Mouse (Mus musculus) midbrain, embryonic 10.5 days (tissue): ENCODE data around the gene Rab24. TPM values are rescaled to one million over a fixed set of nuclear protein-coding genes. Genes with fewer than 3 reads are reported as not detected.

ENCODE experiments used
- DNase-seq: peaks from one replicate; pipeline ENCODE4 v3.0.0-alpha.2; 2017; ENCODE audit warnings: low spot score
- H3K27ac ChIP-seq: fragments of 300-500 bp; sonication (generic); replicated peaks from 2 replicates; pipeline ENCODE4 v1.5.1; 2016; ENCODE audit warnings: mild to moderate bottlenecking
- H3K27me3 ChIP-seq: fragments of 300-500 bp; sonication (generic); 2 replicates; pipeline ENCODE4 v1.6.1; 2016; ENCODE audit warnings: low read depth, mild to moderate bottlenecking; ENCODE audit not compliant: poor library complexity, severe bottlenecking
- H3K36me3 ChIP-seq: fragments of 300-500 bp; sonication (generic); 2 replicates; pipeline ENCODE4 v1.6.1; 2016; ENCODE audit warnings: mild to moderate bottlenecking, moderate library complexity
- H3K4me1 ChIP-seq: fragments of 300-500 bp; sonication (generic); 2 replicates; pipeline ENCODE4 v1.6.1; 2016
- H3K4me3 ChIP-seq: fragments of 300-500 bp; sonication (generic); 2 replicates; pipeline ENCODE4 v1.5.1; 2016; ENCODE audit warnings: mild to moderate bottlenecking, moderate library complexity
- H3K9me3 ChIP-seq: fragments of 300-500 bp; sonication (generic); replicated peaks from 2 replicates; pipeline ENCODE4 v1.6.1; 2016; ENCODE audit warnings: mild to moderate bottlenecking
- WGBS: fragments of 180-500 bp; shearing (Covaris S2); methylation state at CpG from one replicate; pipeline ENCODE4 v1.1.7; 2016; 5-methylcytosine and 5-hydroxymethylcytosine counted together
- polyA plus RNA-seq: library from polyadenylated mRNA; unstranded; fragments of >200 nt; fragmentation: Nextera tagmentation; extraction: Ambion mirVana; gene quantifications from 2 replicates; pipeline ENCODE4 v1.2.1, GENCODE M21; 2016

The Rab24 gene
- polyA plus RNA-seq, 1 experiment from 2014 or later = 72.7 TPM

- Histone ChIP-seq H3K4me1 (peaks cover 10% of the 10 kb centered on the region), H3K4me3 (no peak overlapping the region), H3K9me3 (no peaks in the 10 kb centered on the region), H3K27ac (no peak overlapping the region), H3K27me3 (no peaks in the 10 kb centered on the region), H3K36me3 (no peaks in the 10 kb centered on the region)
- WGBS = 71% methylated on average over 12 of the region's 12 CpGs
- no peak for DNase-seq
Observed at GRCm38 (mm10) chr13:55338131-55339054, 16.6 kb upstream of the Rab24 start.

- Histone ChIP-seq H3K9me3 (no peaks in the 10 kb centered on the region), H3K4me1 (peaks cover 7% of the 10 kb centered on the region), H3K36me3 (no peaks in the 10 kb centered on the region), H3K4me3 (no peak overlapping the region), H3K27me3 (no peaks in the 10 kb centered on the region), H3K27ac (no peak overlapping the region)
- WGBS = 75% methylated on average over 10 of the region's 10 CpGs
- DNase-seq = no peak
Observed at GRCm38 (mm10) chr13:55337341-55337975, 15.7 kb upstream of the Rab24 start.

- WGBS = 84% methylated on average over 4 of the region's 4 CpGs
- no peaks in the 10 kb centered on the region for H3K9me3 ChIP-seq
- H3K4me1 ChIP-seq = peaks cover 14% of the 10 kb centered on the region
- DNase-seq = no peak
- H3K27ac ChIP-seq = no peak overlapping the region
- 0 out of 2 replicates have a peak, but pooled peaks cover 14% of the 10 kb centered on the region for H3K27me3 ChIP-seq
- H3K4me3 ChIP-seq = no peak overlapping the region
- H3K36me3 ChIP-seq = no peaks in the 10 kb centered on the region
Observed at GRCm38 (mm10) chr13:55335701-55336100, 14.0 kb upstream of the Rab24 start.

GRCm38 (mm10) chr13:55332331-55332730 lies 10.6 kb upstream of the Rab24 start:
- no peaks in the 10 kb centered on the region for H3K36me3 ChIP-seq
- DNase-seq = no peak

GRCm38 (mm10) chr13:55330567-55331400 lies 9.0 kb upstream of the Rab24 start:
- peaks cover 46% of the 10 kb centered on the region for H3K4me1 ChIP-seq

More at GRCm38 (mm10) chr13:55332331-55332730, 10.6 kb upstream of the Rab24 start:
- 94% methylated on average over 3 of the region's 3 CpGs for WGBS
- Histone ChIP-seq H3K27me3 (peaks cover 25% of the 10 kb centered on the region), H3K4me3 (no peak overlapping the region), H3K27ac (no peak overlapping the region), H3K4me1 (peaks cover 45% of the 10 kb centered on the region), H3K9me3 (no peaks in the 10 kb centered on the region)

GRCm38 (mm10) chr13:55329683-55330566 lies 8.2 kb upstream of the Rab24 start, which contains the start of gene Mxd3:
Gene Mxd3 (minus strand): TSS chr13:55329823.
- WGBS = under 1% methylated on average over 82 of the region's 82 CpGs

More at GRCm38 (mm10) chr13:55330567-55331400, 9.0 kb upstream of the Rab24 start:
- Histone ChIP-seq H3K9me3 (no peaks in the 10 kb centered on the region), H3K27ac (peak overlapping the region; percentile 98), H3K4me3 (peak overlapping the region; percentile 77), H3K27me3 (peaks cover 25% of the 10 kb centered on the region), H3K36me3 (peaks cover 15% of the 10 kb centered on the region)
- no peak for DNase-seq
- WGBS = 51% methylated on average over 14 of the region's 14 CpGs

GRCm38 (mm10) chr13:55329109-55329682 lies 7.5 kb upstream of the Rab24 start:
- peak overlapping the region; percentile 77 for H3K4me3 ChIP-seq
- H3K9me3 ChIP-seq = no peaks in the 10 kb centered on the region
- peaks cover 31% of the 10 kb centered on the region for H3K36me3 ChIP-seq
- peaks cover 46% of the 10 kb centered on the region for H3K4me1 ChIP-seq
- H3K27ac ChIP-seq = peak overlapping the region; percentile 98
- no peak for DNase-seq
- peaks cover 25% of the 10 kb centered on the region for H3K27me3 ChIP-seq
- 1% methylated on average over 29 of the region's 29 CpGs for WGBS

More at GRCm38 (mm10) chr13:55329683-55330566, 8.2 kb upstream of the Rab24 start, which contains the start of gene Mxd3:
- peak within 1 kb of the TSS; percentile 98 for H3K27ac ChIP-seq
- peak within 1 kb of the TSS; percentile 77 for H3K4me3 ChIP-seq
- peaks cover 46% of the 10 kb centered on the region for H3K4me1 ChIP-seq
- no peaks in the 10 kb centered on the region for H3K9me3 ChIP-seq
- peak; percentile 92 for DNase-seq
- H3K27me3 ChIP-seq = peaks cover 25% of the 10 kb centered on the region
- peaks cover 24% of the 10 kb centered on the region for H3K36me3 ChIP-seq

GRCm38 (mm10) chr13:55328641-55329040 lies 6.9 kb upstream of the Rab24 start:
- Histone ChIP-seq H3K4me1 (peaks cover 51% of the 10 kb centered on the region), H3K36me3 (peaks cover 36% of the 10 kb centered on the region), H3K27me3 (peaks cover 25% of the 10 kb centered on the region), H3K9me3 (no peaks in the 10 kb centered on the region), H3K27ac (peak overlapping the region; percentile 98; the same call in 1 of the 2 replicates), H3K4me3 (peak overlapping the region; percentile 77)
- DNase-seq = no peak
- WGBS = 85% methylated on average over 4 of the region's 4 CpGs

GRCm38 (mm10) chr13:55328171-55328570 lies 6.4 kb upstream of the Rab24 start:
- Histone ChIP-seq H3K4me1 (peaks cover 56% of the 10 kb centered on the region), H3K27me3 (peaks cover 25% of the 10 kb centered on the region), H3K4me3 (peak overlapping the region; percentile 77), H3K9me3 (no peaks in the 10 kb centered on the region), H3K27ac (no peak overlapping the region), H3K36me3 (peaks cover 41% of the 10 kb centered on the region)
- DNase-seq = no peak
- WGBS = 84% methylated on average over 6 of the region's 6 CpGs

GRCm38 (mm10) chr13:55327633-55328032 lies 5.9 kb upstream of the Rab24 start:
- Histone ChIP-seq H3K9me3 (no peaks in the 10 kb centered on the region), H3K4me1 (peaks cover 61% of the 10 kb centered on the region), H3K36me3 (peaks cover 45% of the 10 kb centered on the region), H3K27me3 (peaks cover 25% of the 10 kb centered on the region), H3K27ac (no peak overlapping the region), H3K4me3 (peak overlapping the region; percentile 77; the same call in 1 of the 2 replicates)
- 47% methylated on average over 8 of the region's 8 CpGs for WGBS
- DNase-seq = peak; percentile 81

- Histone ChIP-seq H3K4me1 (peaks cover 64% of the 10 kb centered on the region), H3K36me3 (peaks cover 45% of the 10 kb centered on the region), H3K4me3 (no peak overlapping the region), H3K27me3 (peaks cover 23% of the 10 kb centered on the region), H3K9me3 (no peaks in the 10 kb centered on the region), H3K27ac (0 out of 2 replicates have a peak overlapping the region, but pooled peaks have one; percentile 38)
- 66% methylated on average over 4 of the region's 4 CpGs for WGBS
- no peak for DNase-seq
Observed at GRCm38 (mm10) chr13:55327169-55327568, 5.4 kb upstream of the Rab24 start.
